Mouse (Mus musculus): ENCODE measurements around the gene Zmat3. TPM values are rescaled to one million over a fixed set of nuclear protein-coding genes. Genes with fewer than 3 reads are reported as not detected.

The Zmat3 gene
- total and polyA plus RNA-seq, 2 experiments from 2014 or later = 5.5 to 13.7 TPM

DNA sequence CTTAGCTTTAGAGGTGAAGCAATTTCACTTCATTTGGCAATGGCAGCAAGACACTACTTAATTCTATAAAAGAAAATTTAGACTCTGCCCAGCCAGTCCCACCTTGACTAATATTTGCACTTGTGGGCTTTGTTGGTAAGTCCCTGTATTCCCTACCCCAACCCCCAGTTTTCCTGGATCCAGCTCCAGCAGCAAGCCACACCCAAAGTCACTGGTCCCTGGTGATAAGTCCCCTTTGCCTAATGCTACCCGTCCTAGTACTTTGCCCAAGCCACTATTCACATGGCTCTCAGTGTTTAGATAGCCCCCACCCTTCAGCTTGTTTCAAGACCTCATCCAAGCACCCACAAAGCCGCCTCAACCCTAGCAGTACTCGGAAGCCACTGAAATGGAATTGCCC lies 15.7 kb upstream of the Zmat3 start:
- 80% methylated on average over 3 of the region's 3 CpGs for whole genome bisulfite sequencing
- ATAC-seq (ENCODE audit: low FRiP score) (no peak), DNase-seq (ENCODE audit: low spot score) (no peak)
- Histone ChIP-seq H3K4me3 (ENCODE audit: low read depth, low read length) (no peak overlapping the region), H3K27ac (ENCODE audit: low read depth, low read length) (no peak overlapping the region), H3K4me2 (ENCODE audit: low read depth, low read length, poor library complexity, severe bottlenecking) (no peak overlapping the region), H3K27me3 (ENCODE audit: insufficient read depth, low read length) (no peaks in the 10 kb centered on the region), H3K9me3 (ENCODE audit: low read length) (no peaks in the 10 kb centered on the region), H3K4me1 (ENCODE audit: insufficient read depth, low read length) (no peaks in the 10 kb centered on the region), H3K9ac (replicated peaks; ENCODE audit: low read length, poor library complexity, severe bottlenecking) (no peak overlapping the region), H3K36me3 (ENCODE audit: insufficient read depth, low read length) (no peaks in the 10 kb centered on the region)
- TF ChIP-seq CTCF (IDR thresholded peaks at IDR 0.05) = no peak

DNA sequence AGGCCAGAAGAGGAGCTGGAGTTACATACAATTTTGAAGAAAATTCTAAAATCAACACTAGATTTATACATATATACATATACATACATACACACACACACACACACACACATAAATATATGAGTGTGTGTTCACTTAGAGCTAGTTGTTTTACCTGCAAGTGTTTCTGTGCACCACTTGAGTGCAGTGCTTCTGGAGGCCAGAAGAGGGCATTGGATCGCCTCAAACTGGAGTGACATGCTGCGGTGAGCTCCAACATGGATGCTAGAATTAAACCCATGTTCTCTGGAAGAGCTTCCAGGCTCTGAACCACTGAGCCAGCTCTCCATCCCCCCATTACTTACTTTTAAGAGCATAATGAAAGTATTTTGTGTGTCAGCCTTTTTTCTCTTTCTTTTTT lies 14.1 kb upstream of the Zmat3 start:
- DNase-seq (ENCODE audit: low spot score) (peak; percentile 15), ATAC-seq (ENCODE audit: low FRiP score) (no peak)
- no peak overlapping the region for H3K4me3 ChIP-seq (ENCODE audit: low read depth, low read length)
- no peak overlapping the region for H3K9ac ChIP-seq (replicated peaks; ENCODE audit: low read length, poor library complexity, severe bottlenecking)
- H3K27me3 ChIP-seq (ENCODE audit: insufficient read depth, low read length) = no peaks in the 10 kb centered on the region
- TF ChIP-seq CTCF (IDR thresholded peaks at IDR 0.05) = peak; percentile 59
- WGBS = 30% methylated on average over 2 of the region's 2 CpGs
- no peak overlapping the region for H3K4me2 ChIP-seq (ENCODE audit: low read depth, low read length, poor library complexity, severe bottlenecking)
- H3K27ac ChIP-seq (ENCODE audit: low read depth, low read length) = no peak overlapping the region
- no peaks in the 10 kb centered on the region for H3K36me3 ChIP-seq (ENCODE audit: insufficient read depth, low read length)
- H3K9me3 ChIP-seq (ENCODE audit: low read length) = no peaks in the 10 kb centered on the region
- no peaks in the 10 kb centered on the region for H3K4me1 ChIP-seq (ENCODE audit: insufficient read depth, low read length)

DNA sequence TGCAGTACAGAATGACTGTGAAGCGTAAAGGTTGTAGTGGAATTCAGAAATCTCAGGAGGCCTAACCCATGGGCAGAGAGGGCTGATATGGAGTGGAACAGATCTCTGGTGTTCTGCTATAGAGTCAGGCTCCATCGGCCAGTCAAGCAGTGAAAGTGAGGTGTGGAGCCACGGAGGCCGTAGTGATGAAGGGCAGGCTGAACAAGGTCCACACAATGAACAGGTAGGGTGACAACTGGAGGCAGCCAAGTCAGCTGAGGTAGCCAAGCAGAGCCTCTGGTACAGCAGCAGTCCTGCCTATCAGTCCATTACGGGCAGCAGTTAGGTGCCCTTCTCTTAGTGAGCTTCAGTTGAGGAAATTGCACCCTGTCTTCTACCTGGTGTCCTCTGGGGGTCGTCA lies 7.4 kb upstream of the Zmat3 start:
- H3K4me2 ChIP-seq (ENCODE audit: low read depth, low read length, poor library complexity, severe bottlenecking) = no peak overlapping the region
- no peaks in the 10 kb centered on the region for H3K4me1 ChIP-seq (ENCODE audit: insufficient read depth, low read length)
- no peaks in the 10 kb centered on the region for H3K9me3 ChIP-seq (ENCODE audit: low read length)
- 91% methylated on average over 6 of the region's 6 CpGs for WGBS
- no peaks in the 10 kb centered on the region for H3K27me3 ChIP-seq (ENCODE audit: insufficient read depth, low read length)
- H3K4me3 ChIP-seq (ENCODE audit: low read depth, low read length) = no peak overlapping the region
- no peak for TF ChIP-seq CTCF (IDR thresholded peaks at IDR 0.05)
- no peak overlapping the region for H3K9ac ChIP-seq (replicated peaks; ENCODE audit: low read length, poor library complexity, severe bottlenecking)
- DNase-seq (ENCODE audit: low spot score) (no peak), ATAC-seq (ENCODE audit: low FRiP score) (no peak)
- no peaks in the 10 kb centered on the region for H3K36me3 ChIP-seq (ENCODE audit: insufficient read depth, low read length)
- no peak overlapping the region for H3K27ac ChIP-seq (ENCODE audit: low read depth, low read length)

DNA sequence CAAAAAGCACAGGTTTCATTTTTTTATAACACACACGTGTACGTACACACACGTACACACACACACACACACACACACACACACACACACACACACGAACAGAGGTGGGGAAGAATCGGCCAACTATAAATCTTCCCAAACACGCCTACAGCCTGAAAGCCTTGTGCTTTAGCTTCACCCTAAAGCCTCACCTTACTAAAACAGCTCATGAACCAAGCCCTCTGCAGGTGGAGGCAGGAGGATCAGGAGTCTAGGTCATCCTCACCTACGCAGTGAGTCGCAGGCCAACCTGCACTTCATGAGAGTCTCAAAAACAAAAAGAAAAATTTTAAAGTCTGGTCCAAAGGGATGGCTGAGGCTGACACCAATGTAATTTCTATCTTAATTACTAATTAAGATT lies 6.7 kb upstream of the Zmat3 start:
- Histone ChIP-seq H3K27me3 (ENCODE audit: insufficient read depth, low read length) (no peaks in the 10 kb centered on the region), H3K36me3 (ENCODE audit: insufficient read depth, low read length) (no peaks in the 10 kb centered on the region), H3K4me2 (ENCODE audit: low read depth, low read length, poor library complexity, severe bottlenecking) (no peak overlapping the region), H3K4me3 (ENCODE audit: low read depth, low read length) (no peak overlapping the region), H3K27ac (ENCODE audit: low read depth, low read length) (no peak overlapping the region), H3K9ac (replicated peaks; ENCODE audit: low read length, poor library complexity, severe bottlenecking) (no peak overlapping the region), H3K4me1 (ENCODE audit: insufficient read depth, low read length) (no peaks in the 10 kb centered on the region), H3K9me3 (ENCODE audit: low read length) (no peaks in the 10 kb centered on the region)
- no peak for TF ChIP-seq CTCF (IDR thresholded peaks at IDR 0.05)
- ATAC-seq (ENCODE audit: low FRiP score) (no peak), DNase-seq (ENCODE audit: low spot score) (no peak)
- WGBS = 89% methylated on average over 8 of the region's 8 CpGs

DNA sequence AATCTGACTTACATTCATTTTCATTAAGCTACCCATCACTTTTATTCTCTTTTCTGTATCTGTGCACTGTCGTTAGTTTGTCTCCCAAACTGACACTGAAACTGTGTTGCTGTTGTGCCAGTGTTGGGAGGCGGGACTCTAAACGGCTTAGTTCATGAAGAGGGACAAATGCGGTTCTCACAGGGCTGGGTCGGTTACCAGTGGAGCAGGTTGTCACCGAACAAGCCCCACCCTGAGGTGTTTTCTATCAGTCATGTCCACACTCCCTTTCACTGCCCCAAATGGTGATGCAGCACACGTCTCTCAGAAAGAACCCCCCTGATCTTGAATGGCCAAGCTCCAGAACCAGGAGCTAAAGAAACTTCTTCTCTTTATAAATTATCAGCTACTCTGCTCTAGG lies 6.1 kb upstream of the Zmat3 start:
- no peak for TF ChIP-seq CTCF (IDR thresholded peaks at IDR 0.05)
- Histone ChIP-seq H3K4me2 (ENCODE audit: low read depth, low read length, poor library complexity, severe bottlenecking) (no peak overlapping the region), H3K4me1 (ENCODE audit: insufficient read depth, low read length) (no peaks in the 10 kb centered on the region), H3K27ac (ENCODE audit: low read depth, low read length) (no peak overlapping the region), H3K9me3 (ENCODE audit: low read length) (no peaks in the 10 kb centered on the region), H3K36me3 (ENCODE audit: insufficient read depth, low read length) (no peaks in the 10 kb centered on the region), H3K27me3 (ENCODE audit: insufficient read depth, low read length) (no peaks in the 10 kb centered on the region), H3K9ac (replicated peaks; ENCODE audit: low read length, poor library complexity, severe bottlenecking) (no peak overlapping the region), H3K4me3 (ENCODE audit: low read depth, low read length) (no peak overlapping the region)
- ATAC-seq (ENCODE audit: low FRiP score) (no peak), DNase-seq (ENCODE audit: low spot score) (no peak)
- whole genome bisulfite sequencing = 77% methylated on average over 7 of the region's 7 CpGs

DNA sequence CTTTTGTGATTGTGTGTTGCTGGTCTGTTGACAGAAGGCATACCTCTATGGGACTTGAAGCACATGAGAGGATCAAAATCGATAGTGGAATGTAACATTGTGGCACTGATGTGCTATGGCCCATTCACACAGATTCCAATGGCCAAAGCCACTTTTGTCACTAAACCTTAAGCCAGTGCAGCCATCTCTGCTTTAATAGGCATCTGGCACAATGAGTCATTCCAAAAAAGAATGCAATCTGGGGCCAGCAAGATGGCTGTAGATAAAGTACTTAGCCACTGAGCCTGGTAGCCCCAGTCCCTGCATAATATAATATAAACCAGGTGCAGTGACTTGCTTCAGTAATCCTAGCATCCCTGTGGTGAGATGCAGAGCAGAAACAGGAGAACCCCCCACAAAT lies 1.7 kb upstream of the Zmat3 start:
- Histone ChIP-seq H3K36me3 (ENCODE audit: insufficient read depth, low read length) (no peaks in the 10 kb centered on the region), H3K9ac (replicated peaks; ENCODE audit: low read length, poor library complexity, severe bottlenecking) (no peak overlapping the region), H3K4me2 (ENCODE audit: low read depth, low read length, poor library complexity, severe bottlenecking) (no peak overlapping the region), H3K27ac (ENCODE audit: low read depth, low read length) (no peak overlapping the region), H3K4me1 (ENCODE audit: insufficient read depth, low read length) (0 out of 2 replicates have a peak, but pooled peaks cover 4% of the 10 kb centered on the region), H3K27me3 (ENCODE audit: insufficient read depth, low read length) (no peaks in the 10 kb centered on the region), H3K4me3 (ENCODE audit: low read depth, low read length) (no peak overlapping the region), H3K9me3 (ENCODE audit: low read length) (no peaks in the 10 kb centered on the region)
- DNase-seq (ENCODE audit: low spot score) (no peak), ATAC-seq (ENCODE audit: low FRiP score) (no peak)
- no peak for TF ChIP-seq CTCF (IDR thresholded peaks at IDR 0.05)
- whole genome bisulfite sequencing = 79% methylated on average over 1 of the region's 1 CpGs
